Comparison of ENCODE assay signal across 9 mouse cellular contexts in genomic region chr14:96954462-96954861, GRCm38 (mm10).
DNase-seq lines count a peak whose midpoint lies in the region; ATAC-seq and TF ChIP-seq lines count a peak whose summit lies in the region.
"Had no signal": no experiment of that assay in that cellular context is flagged by ENCODE, and none has a peak within 500 bp of the region (broad histone marks: within the 10 kb centered on the region; RNA-seq: fewer than 3 reads in every experiment).

No protein-coding gene starts in this region.

- H3K9me3 ChIP-seq in hindbrain, embryonic 14.5 days (ENCODE audit: control insufficient read depth, low read length) = no peaks in the 10 kb centered on the region
- no peaks in the 10 kb centered on the region for H3K9me3 ChIP-seq in hindbrain, embryonic 10.5 days
- H3K9me3 ChIP-seq in midbrain, postnatal 0 days (ENCODE audit: low read length) = no peaks in the 10 kb centered on the region
- H3K9me3 ChIP-seq: heart, embryonic 13.5 days had no signal

- H3K27ac ChIP-seq in hindbrain, embryonic 14.5 days = no peak overlapping the region
- no peak overlapping the region for H3K27ac ChIP-seq in hindbrain, embryonic 10.5 days
- no peak overlapping the region for H3K27ac ChIP-seq in midbrain, postnatal 0 days (ENCODE audit: low read depth, low read length)
- H3K27ac ChIP-seq: heart, embryonic 13.5 days had no signal

- no peak overlapping the region for H3K4me2 ChIP-seq in hindbrain, embryonic 14.5 days (replicated peaks)
- H3K4me2 ChIP-seq in midbrain, postnatal 0 days (ENCODE audit: low read depth, low read length, poor library complexity, severe bottlenecking) = no peak overlapping the region
- H3K4me2 ChIP-seq: heart, embryonic 13.5 days had no signal

- no peak overlapping the region for H3K9ac ChIP-seq in hindbrain, embryonic 14.5 days
- H3K9ac ChIP-seq in midbrain, postnatal 0 days (replicated peaks; ENCODE audit: low read length, poor library complexity, severe bottlenecking) = no peak overlapping the region
- H3K9ac ChIP-seq: heart, embryonic 13.5 days had no signal

- TF ChIP-seq CTCF in brain, embryonic 14.5 days (IDR thresholded peaks at IDR 0.05; ENCODE audit: borderline replicate concordance, extremely low read depth, insufficient read depth, insufficient read length) = peak; percentile 49
- peak; percentile 99 for TF ChIP-seq CTCF in midbrain, postnatal 0 days (IDR thresholded peaks at IDR 0.05)

- no peaks in the 10 kb centered on the region for H3K27me3 ChIP-seq in hindbrain, embryonic 14.5 days (ENCODE audit: control insufficient read depth, insufficient read depth, low read length)
- H3K27me3 ChIP-seq in hindbrain, embryonic 10.5 days (ENCODE audit: insufficient read depth, poor library complexity, severe bottlenecking) = no peaks in the 10 kb centered on the region
- H3K27me3 ChIP-seq in midbrain, postnatal 0 days (ENCODE audit: insufficient read depth, low read length) = no peaks in the 10 kb centered on the region
- H3K27me3 ChIP-seq: heart, embryonic 13.5 days had no signal

- TF ChIP-seq POLR2A in brain, embryonic 14.5 days (IDR thresholded peaks at IDR 0.05; ENCODE audit: borderline replicate concordance, extremely low read depth, insufficient read depth, insufficient read length, poor library complexity, severe bottlenecking) = no peak

- no peak for ATAC-seq in hindbrain, embryonic 14.5 days (ENCODE audit: low FRiP score)
- no peak for ATAC-seq in midbrain, postnatal 0 days (ENCODE audit: low FRiP score)

- H3K4me1 ChIP-seq in hindbrain, embryonic 14.5 days (replicated peaks; ENCODE audit: control insufficient read depth, insufficient read depth, low read length) = no peaks in the 10 kb centered on the region
- no peaks in the 10 kb centered on the region for H3K4me1 ChIP-seq in hindbrain, embryonic 10.5 days (replicated peaks)
- no peaks in the 10 kb centered on the region for H3K4me1 ChIP-seq in midbrain, postnatal 0 days (ENCODE audit: insufficient read depth, low read length)
- H3K4me1 ChIP-seq: heart, embryonic 13.5 days had no signal

- H3K4me3 ChIP-seq in hindbrain, embryonic 14.5 days (replicated peaks; ENCODE audit: low read length) = no peak overlapping the region
- H3K4me3 ChIP-seq in hindbrain, embryonic 10.5 days = no peak overlapping the region
- no peak overlapping the region for H3K4me3 ChIP-seq in midbrain, postnatal 0 days (ENCODE audit: low read depth, low read length)
- H3K4me3 ChIP-seq: heart, embryonic 13.5 days had no signal

- H3K36me3 ChIP-seq in hindbrain, embryonic 14.5 days (replicated peaks; ENCODE audit: control insufficient read depth, insufficient read depth) = no peaks in the 10 kb centered on the region
- no peaks in the 10 kb centered on the region for H3K36me3 ChIP-seq in hindbrain, embryonic 10.5 days
- no peaks in the 10 kb centered on the region for H3K36me3 ChIP-seq in midbrain, postnatal 0 days (ENCODE audit: insufficient read depth, low read length)
- H3K36me3 ChIP-seq: heart, embryonic 13.5 days had no signal

- DNase-seq in hindbrain, embryonic 14.5 days (ENCODE audit: low spot score) = peak; percentile 82
- no peak for DNase-seq in hindbrain, embryonic 10.5 days (ENCODE audit: low spot score)
- DNase-seq in lung, postnatal 10 days = peak; percentile 25
- no peak for DNase-seq in lung, postnatal 25 days (ENCODE audit: low spot score)
- DNase-seq in brain, embryonic 14.5 days (ENCODE audit: low read depth) = peak; percentile 63
- DNase-seq in midbrain, postnatal 0 days (ENCODE audit: low spot score) = peak; percentile 67
- DNase-seq in cerebellum, postnatal 36 days = no peak
- no peak for DNase-seq in adrenal gland, postnatal 10 days

Comparison
In these comparisons a context has a peak if more than half of its experiments do, and no peak if none do; other contexts are left out.
1. DNase-seq: peak in hindbrain, embryonic 14.5 days (single experiment), lung, postnatal 10 days (single experiment), brain, embryonic 14.5 days (single experiment) and midbrain, postnatal 0 days (single experiment); none in hindbrain, embryonic 10.5 days (single experiment), lung, postnatal 25 days (single experiment), cerebellum, postnatal 36 days (0 of 2) and adrenal gland, postnatal 10 days (single experiment).